Mouse (Mus musculus): ENCODE measurements around the gene Gm32717. TPM values are rescaled to one million over a fixed set of nuclear protein-coding genes. Genes with fewer than 3 reads are reported as not detected.

Gm32717 gene
- not detected for polyA plus RNA-seq (2017; shearing (Covaris generic))

GRCm38 (mm10) chr10:118240680-118241079 is at the start of gene Gm32717:
Gene Gm32717, minus strand, starts transcription at chr10:118240780.

GRCm38 (mm10) chr10:118258388-118258787 is 17.8 kb upstream of the Gm32717 start, which contains the start of gene Gm32802:
Gene Gm32802, plus strand, starts transcription at chr10:118258688.

GRCm38 (mm10) chr10:118204642-118205041 is 35.9 kb downstream of the Gm32717 start, which contains the start of gene Il22:
Gene Il22, plus strand, starts transcription at chr10:118204942.

Other genes with a start within 250 kb of the Gm32717 start
- 13.6 TPM for gene Mdm1, start 99.0 kb downstream of the Gm32717 start, polyA plus RNA-seq (2017; shearing (Covaris generic))
- gene Il22, start 35.8 kb downstream of the Gm32717 start, polyA plus RNA-seq (2017; shearing (Covaris generic)): not detected
- gene Gm32802, start 17.9 kb upstream of the Gm32717 start, polyA plus RNA-seq (2017; shearing (Covaris generic)): not detected
- gene Iltifb, start 54.3 kb upstream of the Gm32717 start, polyA plus RNA-seq (2017; shearing (Covaris generic)): not detected
- not detected for gene Gm9040, start 86.2 kb upstream of the Gm32717 start, polyA plus RNA-seq (2017; shearing (Covaris generic))
- gene Gm9044, start 91.6 kb upstream of the Gm32717 start, polyA plus RNA-seq (2017; shearing (Covaris generic)): not detected
- gene Gm9045, start 97.1 kb upstream of the Gm32717 start, polyA plus RNA-seq (2017; shearing (Covaris generic)): not detected
- not detected for gene Gm9046, start 102.5 kb upstream of the Gm32717 start, polyA plus RNA-seq (2017; shearing (Covaris generic))
- not detected for gene Gm9048, start 107.9 kb upstream of the Gm32717 start, polyA plus RNA-seq (2017; shearing (Covaris generic))
- gene Gm9049, start 113.3 kb upstream of the Gm32717 start, polyA plus RNA-seq (2017; shearing (Covaris generic)): not detected
- 10.5 TPM for gene Ifng, start 200.3 kb upstream of the Gm32717 start, polyA plus RNA-seq (2017; shearing (Covaris generic))